Mouse (Mus musculus) layer of hippocampus, adult 11-12 months (tissue): ENCODE measurements at regions not wholly inside any gene's neighbourhood (a gene's known extent, or its start where the extent isn't known, plus 50 kb on each side); places are given as distances from the start of the nearest gene placed in this dataset.

Experiments used
- DNase-seq: peaks from one replicate; pipeline ENCODE4 v3.0.0; 2022; ENCODE audit warnings: low spot score

DNA sequence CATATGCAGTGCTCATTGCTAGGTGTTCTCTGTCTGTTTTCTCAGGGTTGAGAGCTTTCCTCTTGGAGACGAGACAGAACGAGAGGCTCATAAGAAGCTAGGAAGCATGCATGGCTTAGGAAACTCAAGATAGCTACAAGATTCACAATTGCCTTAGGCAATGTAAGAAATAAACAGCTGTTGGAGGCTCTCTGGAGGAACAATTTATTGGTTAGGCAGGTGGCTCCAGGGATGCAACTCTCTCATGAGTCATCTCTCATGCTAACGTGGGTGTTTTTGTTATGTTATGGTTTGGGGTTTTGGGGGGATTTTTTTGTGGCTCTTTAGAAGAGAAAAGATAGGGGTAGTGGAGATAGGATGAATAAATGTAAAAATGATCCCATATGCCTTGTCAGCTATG lies 657.2 kb downstream of the Cdk5rap2 start:
- no peak for DNase-seq

DNA sequence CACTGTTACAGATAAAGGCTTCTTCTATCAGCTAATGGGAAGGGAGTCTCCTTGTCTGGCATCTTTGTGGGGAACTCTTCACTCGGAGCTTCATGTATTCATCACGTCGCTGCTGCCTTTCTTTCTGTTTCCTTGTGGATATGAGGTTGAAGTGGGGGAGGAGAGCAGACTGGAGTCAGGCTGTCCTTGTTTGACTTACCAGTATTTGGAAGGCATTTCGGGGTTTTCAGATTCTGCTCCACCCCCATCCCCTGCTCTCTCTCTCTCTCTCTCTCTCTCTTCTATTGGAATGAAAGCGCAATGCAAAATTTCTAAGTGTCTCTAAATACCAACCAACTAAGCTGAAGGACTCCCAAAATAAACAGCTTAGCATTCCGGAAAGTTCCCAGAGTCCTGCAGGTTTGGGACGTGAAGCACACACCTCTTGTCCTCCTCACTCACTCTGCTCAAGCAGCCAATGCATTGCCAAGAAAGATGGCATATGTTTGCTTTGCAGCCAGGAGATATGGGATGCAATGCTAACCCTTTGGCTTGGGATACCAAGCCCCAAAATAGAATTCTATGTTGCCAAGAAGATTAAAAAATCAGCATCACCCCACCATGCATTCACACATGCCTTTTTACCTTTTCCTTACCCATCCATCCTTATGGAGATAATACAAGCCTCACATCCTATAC lies 670.3 kb downstream of the Cdk5rap2 start:
- no peak for DNase-seq
